Mouse (Mus musculus) limb, embryonic 14.5 days (tissue): ENCODE data around the gene Noto. TPM values are rescaled to one million over a fixed set of nuclear protein-coding genes. Genes with fewer than 3 reads are reported as not detected.

Experiments used
- ATAC-seq: fragments of 200-750 bp; cut with Nextera tagmentation; 2 replicates; pipeline ENCODE4 v1.8.0; 2017; ENCODE audit warnings: low read depth, moderate number of reproducible peaks, moderate TSS enrichment; ENCODE audit not compliant: low FRiP score
- DNase-seq: peaks from one replicate; pipeline ENCODE4 v3.0.0-alpha.2; 2015; ENCODE audit warnings: low spot score
- H3K27ac ChIP-seq: fragments of 300-500 bp; sonication (generic); replicated peaks from 2 replicates; pipeline ENCODE4 v1.5.1; 2014; ENCODE audit warnings: low read depth, mild to moderate bottlenecking, low read length, moderate library complexity, mixed read lengths
- H3K27me3 ChIP-seq: fragments of 300-500 bp; sonication (generic); 2 replicates; pipeline ENCODE4 v1.6.1; 2014; ENCODE audit warnings: low read length, mixed read lengths; ENCODE audit not compliant: control insufficient read depth, insufficient read depth
- H3K36me3 ChIP-seq: fragments of 300-500 bp; sonication (generic); 2 replicates; pipeline ENCODE4 v1.6.1; 2014; ENCODE audit warnings: mild to moderate bottlenecking, low read length, moderate library complexity, mixed read lengths; ENCODE audit not compliant: control insufficient read depth, insufficient read depth
- H3K4me1 ChIP-seq: fragments of 300-500 bp; sonication (generic); 2 replicates; pipeline ENCODE4 v1.6.1; 2014; ENCODE audit warnings: antibody characterized with exemption, low read length, mixed read lengths; ENCODE audit not compliant: control insufficient read depth, insufficient read depth
- H3K4me2 ChIP-seq: fragments of 300-500 bp; sonication (generic); replicated peaks from 2 replicates; pipeline ENCODE4 v1.6.1; 2014; ENCODE audit warnings: low read depth, mild to moderate bottlenecking, low read length, moderate library complexity; ENCODE audit not compliant: severe bottlenecking
- H3K4me3 ChIP-seq: fragments of 300-500 bp; sonication (generic); replicated peaks from 2 replicates; pipeline ENCODE4 v1.5.1; 2014; ENCODE audit warnings: low read length
- H3K9ac ChIP-seq: fragments of 300-500 bp; sonication (generic); 2 replicates; pipeline ENCODE4 v1.6.1; 2014; ENCODE audit warnings: mild to moderate bottlenecking, low read depth, low read length, moderate library complexity; ENCODE audit not compliant: severe bottlenecking
- H3K9me3 ChIP-seq: fragments of 300-500 bp; sonication (generic); 2 replicates; pipeline ENCODE4 v1.6.1; 2016; ENCODE audit warnings: low read length; ENCODE audit not compliant: control insufficient read depth
- POLR2A ChIP-seq: fragments of 200-500 bp; IDR thresholded peaks from 2 replicates; pipeline ENCODE4 v1.8.0; 2012; ENCODE audit warnings: inconsistent platforms, mild to moderate bottlenecking, moderate library complexity, borderline replicate concordance; ENCODE audit not compliant: insufficient read depth, insufficient read length; ENCODE audit errors: extremely low read depth
- WGBS: fragments of 180-500 bp; shearing (Covaris S2); extraction: QIAGEN DNeasy Blood & Tissue Kit; methylation state at CpG from one replicate; pipeline ENCODE4 v1.1.7; 2014; 5-methylcytosine and 5-hydroxymethylcytosine counted together
- polyA plus RNA-seq, 2 experiments: library from polyadenylated mRNA; depleted of rRNA in 1 of 2; stranded (reverse) in 1 of 2; unstranded in 1 of 2; fragments of >200 nt; fragmentation: Nextera tagmentation in 1 of 2; extraction: Ambion mirVana in 1 of 2; gene quantifications; 2 replicates each; pipeline versions ENCODE4 v1.2.1 to v1.2.3; 2012 to 2014

Gene Noto
- polyA plus RNA-seq, 2 experiments = not detected

DNA sequence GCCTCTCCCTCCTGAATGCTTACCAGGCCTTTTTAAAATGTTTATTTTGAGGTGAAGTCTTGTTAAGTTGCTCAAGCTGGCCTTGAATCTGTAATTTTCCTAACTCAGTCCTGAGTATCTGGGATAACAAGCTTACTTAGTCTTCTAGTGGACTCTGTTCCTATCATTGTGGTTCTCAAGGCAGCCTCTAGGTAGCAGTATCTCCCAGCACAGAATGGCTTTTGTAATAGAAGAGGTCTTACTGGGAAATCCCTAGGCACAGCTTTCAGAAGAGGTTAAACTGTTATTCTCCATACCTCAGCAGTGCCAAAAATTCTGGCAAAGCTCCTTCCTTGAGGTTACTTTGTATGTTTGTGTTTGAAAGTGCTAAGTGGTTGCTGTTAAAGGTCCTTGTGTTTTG, 41.7 kb downstream of the Noto start:
- H3K4me3 ChIP-seq = no peak overlapping the region
- no peaks in the 10 kb centered on the region for H3K27me3 ChIP-seq
- no peak overlapping the region for H3K27ac ChIP-seq
- TF ChIP-seq POLR2A = no peak
- peaks cover 91% of the 10 kb centered on the region for H3K36me3 ChIP-seq
- no peaks in the 10 kb centered on the region for H3K4me1 ChIP-seq
- DNase-seq = peak; percentile 8
- no peak overlapping the region for H3K4me2 ChIP-seq
- H3K9ac ChIP-seq = no peak overlapping the region
- no peaks in the 10 kb centered on the region for H3K9me3 ChIP-seq
- no peak for ATAC-seq

DNA sequence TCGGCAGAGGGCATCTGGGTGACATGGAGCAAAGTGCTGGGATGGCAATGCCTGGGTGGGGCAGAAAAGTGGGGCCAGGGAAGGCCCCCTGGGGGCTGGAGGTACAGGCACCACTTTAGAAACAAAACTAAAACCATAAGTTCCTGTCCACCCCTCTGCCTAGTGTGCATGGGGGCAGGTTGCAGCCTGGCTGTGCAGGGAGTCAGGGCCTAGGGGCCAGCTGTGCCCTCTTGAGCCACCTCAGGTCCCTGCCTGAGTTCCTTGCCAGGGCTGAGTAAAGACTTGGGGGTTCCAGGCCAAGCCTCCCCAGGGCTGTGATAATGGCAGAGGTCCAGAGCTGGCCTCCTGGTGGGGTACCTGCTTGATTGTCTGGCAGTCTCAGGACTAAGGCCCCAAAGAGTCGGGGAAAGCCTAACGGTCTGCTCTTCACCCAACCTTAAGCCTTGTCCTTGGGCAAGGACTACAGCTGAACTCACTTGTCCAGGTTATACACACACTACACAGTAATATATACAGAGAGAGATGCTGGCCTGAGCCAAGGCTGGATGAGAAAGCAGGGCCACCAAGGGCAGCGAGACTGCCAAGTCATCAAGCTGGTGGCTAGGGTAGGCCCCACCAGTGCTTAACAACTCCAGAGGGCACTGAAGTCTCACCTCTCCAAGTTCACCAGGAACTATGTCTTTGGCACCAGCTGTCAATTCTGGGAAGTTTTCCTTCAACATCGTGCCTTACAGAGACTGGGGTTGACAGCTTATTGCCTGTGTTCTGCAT, 46.2 kb downstream of the Noto start:
- H3K4me2 ChIP-seq = no peak overlapping the region
- H3K27me3 ChIP-seq = no peaks in the 10 kb centered on the region
- no peak overlapping the region for H3K9ac ChIP-seq
- no peak for TF ChIP-seq POLR2A
- H3K27ac ChIP-seq = no peak overlapping the region
- peaks cover 47% of the 10 kb centered on the region for H3K36me3 ChIP-seq
- H3K4me3 ChIP-seq = no peak overlapping the region
- H3K4me1 ChIP-seq = no peaks in the 10 kb centered on the region
- ATAC-seq (no peak), DNase-seq (no peak)
- H3K9me3 ChIP-seq = no peaks in the 10 kb centered on the region
- WGBS = 77% methylated on average over 5 of the region's 5 CpGs

DNA sequence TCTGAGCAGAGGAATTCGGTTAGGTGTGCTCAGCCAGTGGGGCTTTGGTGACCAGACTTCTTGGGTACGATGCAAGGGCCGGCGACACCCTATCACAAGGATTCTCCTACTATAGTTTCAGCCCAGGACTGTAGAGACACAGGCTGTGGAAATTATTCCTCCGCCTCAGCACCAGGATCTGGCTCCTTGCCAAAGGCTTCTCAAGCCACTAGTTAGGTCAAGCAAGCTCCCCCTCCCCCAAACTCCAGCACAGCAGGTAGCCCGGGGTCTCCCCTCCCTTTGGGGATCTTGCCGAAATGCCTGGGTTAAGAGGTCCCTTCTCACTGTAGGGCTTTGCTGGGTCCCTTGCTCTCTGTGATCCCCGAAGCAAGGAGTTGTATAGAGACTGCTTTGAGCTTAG, 48.3 kb downstream of the Noto start:
- Histone ChIP-seq H3K9me3 (no peaks in the 10 kb centered on the region), H3K27ac (no peak overlapping the region), H3K4me1 (no peaks in the 10 kb centered on the region), H3K27me3 (no peaks in the 10 kb centered on the region), H3K36me3 (peaks cover 26% of the 10 kb centered on the region), H3K9ac (no peak overlapping the region), H3K4me2 (no peak overlapping the region), H3K4me3 (no peak overlapping the region)
- no peak for TF ChIP-seq POLR2A
- WGBS = 54% methylated on average over 8 of the region's 8 CpGs
- DNase-seq (no peak), ATAC-seq (no peak)

DNA sequence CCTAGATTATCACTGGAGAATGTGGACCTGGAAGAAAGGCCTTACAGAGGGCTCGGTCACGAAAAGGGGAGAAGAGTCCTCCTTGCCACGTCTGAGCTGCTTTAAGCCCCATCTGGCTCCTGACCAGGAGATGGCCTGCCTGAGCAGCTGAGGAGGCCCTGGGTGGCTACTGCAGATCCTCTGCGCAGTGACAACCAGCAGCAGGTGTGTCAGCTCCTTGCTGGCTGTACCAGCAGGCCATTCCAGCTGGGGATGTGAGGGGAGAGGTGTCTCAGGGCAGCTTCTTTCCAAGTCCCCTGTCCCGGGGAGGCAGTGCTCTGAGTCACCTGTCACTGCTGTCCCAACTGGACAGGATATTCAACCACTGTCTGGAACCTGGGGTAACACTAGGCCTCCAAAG, 48.9 kb downstream of the Noto start:
- 59% methylated on average over 5 of the region's 5 CpGs for WGBS
- TF ChIP-seq POLR2A = no peak
- DNase-seq (no peak), ATAC-seq (no peak)
- H3K9me3 ChIP-seq = no peaks in the 10 kb centered on the region
- peaks cover 20% of the 10 kb centered on the region for H3K36me3 ChIP-seq
- H3K4me2 ChIP-seq = no peak overlapping the region
- H3K27me3 ChIP-seq = no peaks in the 10 kb centered on the region
- H3K9ac ChIP-seq = no peak overlapping the region
- H3K4me1 ChIP-seq = no peaks in the 10 kb centered on the region
- H3K27ac ChIP-seq = no peak overlapping the region
- no peak overlapping the region for H3K4me3 ChIP-seq

DNA sequence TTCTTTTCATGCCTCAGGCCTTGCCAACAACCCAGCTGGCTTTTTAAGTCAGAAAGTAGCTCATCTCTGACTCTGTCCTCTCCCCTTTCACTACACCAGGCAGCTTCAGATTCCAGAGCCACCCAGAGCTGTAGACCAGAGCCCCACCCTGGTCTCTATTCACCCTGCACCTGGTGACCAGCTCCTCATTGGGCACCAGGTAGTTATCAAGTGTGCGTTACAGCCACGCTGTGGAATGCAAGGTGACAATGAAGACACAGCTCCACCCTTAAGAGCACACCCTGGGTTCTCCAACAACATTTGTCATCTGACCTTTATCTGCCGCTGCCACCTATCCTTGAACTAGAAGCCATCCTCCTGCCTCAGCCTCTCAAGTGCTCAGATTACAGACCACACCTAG, 51.9 kb downstream of the Noto start:
- H3K9ac ChIP-seq = no peak overlapping the region
- 71% methylated on average over 3 of the region's 3 CpGs for WGBS
- ATAC-seq = no peak
- no peaks in the 10 kb centered on the region for H3K36me3 ChIP-seq
- H3K27me3 ChIP-seq = no peaks in the 10 kb centered on the region
- TF ChIP-seq POLR2A = no peak
- no peaks in the 10 kb centered on the region for H3K9me3 ChIP-seq
- no peaks in the 10 kb centered on the region for H3K4me1 ChIP-seq
- H3K4me3 ChIP-seq = no peak overlapping the region
- no peak overlapping the region for H3K27ac ChIP-seq
- DNase-seq = no peak
- no peak overlapping the region for H3K4me2 ChIP-seq
